8 mouse cellular contexts compared by ENCODE assay signal in genomic region chr11:97745331-97745721, GRCm38 (mm10). TPM values are rescaled to one million over a fixed set of nuclear protein-coding genes. Genes with fewer than 3 reads are reported as not detected.
A peak's percentile ranks its signal among the peaks of the same experiment; 100 is the strongest.
DNase-seq lines count a peak whose midpoint lies in the region; ATAC-seq and TF ChIP-seq lines count a peak whose summit lies in the region.

No protein-coding gene starts in this region.

- H3K9me3 ChIP-seq in heart, embryonic 10.5 days: no peaks in the 10 kb centered on the region
- no peaks in the 10 kb centered on the region for H3K9me3 ChIP-seq in liver, embryonic 12.5 days (replicated peaks)
- no peaks in the 10 kb centered on the region for H3K9me3 ChIP-seq in stomach, postnatal 0 days (ENCODE audit: control insufficient read depth, low read length)

- no peak for TF ChIP-seq EP300 in stomach, postnatal 0 days (optimal IDR thresholded peaks at IDR 0.05)

- no peak for DNase-seq in heart, embryonic 10.5 days (ENCODE audit: low spot score)
- DNase-seq in heart, adult 11 months: no peak
- no peak for DNase-seq in thymus, adult 2 months
- DNase-seq in thymus, postnatal 4 days: no peak
- DNase-seq in stomach, postnatal 0 days (ENCODE audit: low spot score): no peak
- DNase-seq in left cerebral cortex, adult 8-10 months (ENCODE audit: low spot score in 2 of 2): no peak
- DNase-seq in frontal cortex, postnatal 25 days (ENCODE audit: low spot score in 2 of 2): no peak

- peak overlapping the region; percentile 91 for H3K4me3 ChIP-seq in heart, embryonic 10.5 days
- peak overlapping the region; percentile 98 for H3K4me3 ChIP-seq in thymus, adult 2 months (ENCODE audit: control insufficient read depth, insufficient read depth, low read length)
- peak overlapping the region; percentile 85 for H3K4me3 ChIP-seq in liver, embryonic 12.5 days
- H3K4me3 ChIP-seq in stomach, postnatal 0 days (ENCODE audit: low read depth, low read length): peak overlapping the region; percentile 72; the same call in 1 of the 2 replicates

- peak overlapping the region; percentile 93 for H3K4me2 ChIP-seq in liver, embryonic 12.5 days
- H3K4me2 ChIP-seq in stomach, postnatal 0 days (replicated peaks; ENCODE audit: low read depth): peak overlapping the region; percentile 55

- peak overlapping the region; percentile 76; the same call in 1 of the 2 replicates for H3K9ac ChIP-seq in liver, embryonic 12.5 days
- no peak overlapping the region for H3K9ac ChIP-seq in stomach, postnatal 0 days (ENCODE audit: low read length)

- peak overlapping the region; percentile 99; the same call in 1 of the 2 replicates for H3K27ac ChIP-seq in heart, embryonic 10.5 days
- no peak overlapping the region for H3K27ac ChIP-seq in thymus, adult 2 months (ENCODE audit: control insufficient read depth, insufficient read depth, low read length)
- H3K27ac ChIP-seq in liver, embryonic 12.5 days: peak overlapping the region; percentile 83
- no peak overlapping the region for H3K27ac ChIP-seq in stomach, postnatal 0 days (replicated peaks)

- peaks cover 40% of the 10 kb centered on the region for H3K36me3 ChIP-seq in heart, embryonic 10.5 days
- H3K36me3 ChIP-seq in thymus, adult 2 months (ENCODE audit: control insufficient read depth, insufficient read depth, low read length): peaks cover 17% of the 10 kb centered on the region
- H3K36me3 ChIP-seq in liver, embryonic 12.5 days: peaks cover 42% of the 10 kb centered on the region
- 0 out of 2 replicates have a peak, but pooled peaks cover 7% of the 10 kb centered on the region for H3K36me3 ChIP-seq in stomach, postnatal 0 days (ENCODE audit: control insufficient read depth, insufficient read depth, low read length)

- no peaks in the 10 kb centered on the region for H3K27me3 ChIP-seq in heart, embryonic 10.5 days (ENCODE audit: insufficient read depth, poor library complexity, severe bottlenecking)
- no peaks in the 10 kb centered on the region for H3K27me3 ChIP-seq in thymus, adult 2 months (ENCODE audit: control insufficient read depth, insufficient read depth, low read length)
- no peaks in the 10 kb centered on the region for H3K27me3 ChIP-seq in liver, embryonic 12.5 days (replicated peaks)
- no peaks in the 10 kb centered on the region for H3K27me3 ChIP-seq in stomach, postnatal 0 days (ENCODE audit: control insufficient read depth, insufficient read depth, low read length)

- peaks cover 24% of the 10 kb centered on the region for H3K4me1 ChIP-seq in heart, embryonic 10.5 days
- peaks cover 15% of the 10 kb centered on the region for H3K4me1 ChIP-seq in thymus, adult 2 months (replicated peaks; ENCODE audit: control insufficient read depth, insufficient read depth, low read length)
- peaks cover 57% of the 10 kb centered on the region for H3K4me1 ChIP-seq in liver, embryonic 12.5 days
- H3K4me1 ChIP-seq in stomach, postnatal 0 days (replicated peaks; ENCODE audit: control insufficient read depth, insufficient read depth): peaks cover 6% of the 10 kb centered on the region

- TF ChIP-seq CTCF in thymus, adult 2 months (IDR thresholded peaks at IDR 0.05; ENCODE audit: borderline replicate concordance, control insufficient read depth, extremely low read depth, insufficient read depth, low read length, poor library complexity): no peak
- TF ChIP-seq CTCF in stomach, postnatal 0 days (IDR thresholded peaks at IDR 0.05; ENCODE audit: low read depth): no peak

- 11% methylated on average over 13 of the region's 13 CpGs for WGBS in heart, embryonic 10.5 days
- 8% methylated on average over 13 of the region's 13 CpGs for WGBS in thymus, adult 2 months
- 9% methylated on average over 13 of the region's 13 CpGs for WGBS in liver, embryonic 12.5 days (ENCODE audit: insufficient replicate concordance)
- 8% methylated on average over 13 of the region's 13 CpGs for WGBS in stomach, postnatal 0 days

- no peak for ATAC-seq in liver, embryonic 12.5 days
- no peak for ATAC-seq in stomach, postnatal 0 days (ENCODE audit: low FRiP score, low TSS enrichment)

- TF ChIP-seq POLR2A in thymus, adult 2 months (IDR thresholded peaks at IDR 0.05; ENCODE audit: control insufficient read depth, extremely low read depth, insufficient read depth, low read length, poor library complexity): no peak

RNA-seq across cellular contexts. Expression of gene Pip4k2b, which starts 0.8 kb away (rescaled TPM):
- 0.96 and 1.3 TPM in 2 replicates for polyA plus RNA-seq in heart, embryonic 10.5 days (2016; fragmentation: Nextera tagmentation; extraction: Ambion mirVana)
- polyA plus RNA-seq in thymus, adult 2 months (2012; rRNA removed): 28.2 and 34.8 TPM in 2 replicates
- 0.92 and 1.1 TPM in 2 replicates for polyA plus RNA-seq in liver, embryonic 12.5 days (2016; fragmentation: Nextera tagmentation; extraction: Ambion mirVana)
- 0.73 and 0.75 TPM in 2 replicates for polyA plus RNA-seq in stomach, postnatal 0 days (2015; fragmentation: Nextera tagmentation; extraction: Ambion mirVana)
- total RNA-seq in left cerebral cortex, adult 8-10 months (2022): 100 to 1,000 TPM; 109 to 123 (median 110) TPM

RNA-seq across cellular contexts. Expression of gene Cwc25, which starts 21.0 kb away (rescaled TPM):
- polyA plus RNA-seq in heart, embryonic 10.5 days (2016; fragmentation: Nextera tagmentation; extraction: Ambion mirVana): 11.6 and 17.0 TPM in 2 replicates
- polyA plus RNA-seq in thymus, adult 2 months (2012; rRNA removed): 14.9 and 16.6 TPM in 2 replicates
- 10.7 and 10.9 TPM in 2 replicates for polyA plus RNA-seq in liver, embryonic 12.5 days (2016; fragmentation: Nextera tagmentation; extraction: Ambion mirVana)
- polyA plus RNA-seq in stomach, postnatal 0 days (2015; fragmentation: Nextera tagmentation; extraction: Ambion mirVana): 9.0 TPM in 2 replicates
- total RNA-seq in left cerebral cortex, adult 8-10 months (2022): 10 to 100 TPM; 17.0 to 20.6 (median 19.1) TPM

RNA-seq across cellular contexts. Expression of gene 1700001P01Rik, which starts 30.4 kb away (rescaled TPM):
- 0.30 TPM in 1 of 2 replicates, not detected in the other for polyA plus RNA-seq in heart, embryonic 10.5 days (2016; fragmentation: Nextera tagmentation; extraction: Ambion mirVana)
- 0.38 and 0.50 TPM in 2 replicates for polyA plus RNA-seq in thymus, adult 2 months (2012; rRNA removed)
- polyA plus RNA-seq in liver, embryonic 12.5 days (2016; fragmentation: Nextera tagmentation; extraction: Ambion mirVana): not detected in 2 replicates
- not detected in 2 replicates for polyA plus RNA-seq in stomach, postnatal 0 days (2015; fragmentation: Nextera tagmentation; extraction: Ambion mirVana)
- 1 to 10 TPM in 1 of 4 experiments, under 1 TPM in 2, not detected in 1; 0.65 to 1.2 (median 0.84) TPM for total RNA-seq in left cerebral cortex, adult 8-10 months (2022)

RNA-seq across cellular contexts. Expression of gene Rpl23, which starts 36.9 kb away (rescaled TPM):
- 387 and 414 TPM in 2 replicates for polyA plus RNA-seq in heart, embryonic 10.5 days (2016; fragmentation: Nextera tagmentation; extraction: Ambion mirVana)
- polyA plus RNA-seq in thymus, adult 2 months (2012; rRNA removed): 140 and 154 TPM in 2 replicates
- 462 and 473 TPM in 2 replicates for polyA plus RNA-seq in liver, embryonic 12.5 days (2016; fragmentation: Nextera tagmentation; extraction: Ambion mirVana)
- 585 and 586 TPM in 2 replicates for polyA plus RNA-seq in stomach, postnatal 0 days (2015; fragmentation: Nextera tagmentation; extraction: Ambion mirVana)
- 100 to 1,000 TPM; 331 to 461 (median 392) TPM for total RNA-seq in left cerebral cortex, adult 8-10 months (2022)

RNA-seq across cellular contexts. Expression of gene Psmb3, which starts 42.1 kb away (rescaled TPM):
- polyA plus RNA-seq in heart, embryonic 10.5 days (2016; fragmentation: Nextera tagmentation; extraction: Ambion mirVana): 517 and 557 TPM in 2 replicates
- 421 and 477 TPM in 2 replicates for polyA plus RNA-seq in thymus, adult 2 months (2012; rRNA removed)
- polyA plus RNA-seq in liver, embryonic 12.5 days (2016; fragmentation: Nextera tagmentation; extraction: Ambion mirVana): 364 and 370 TPM in 2 replicates
- polyA plus RNA-seq in stomach, postnatal 0 days (2015; fragmentation: Nextera tagmentation; extraction: Ambion mirVana): 405 and 438 TPM in 2 replicates
- 100 to 1,000 TPM; 117 to 140 (median 132) TPM for total RNA-seq in left cerebral cortex, adult 8-10 months (2022)

Comparison
In these comparisons a context has a peak if more than half of its experiments do, and no peak if none do; other contexts are left out.
1. H3K27ac ChIP-seq: peak in heart, embryonic 10.5 days (single experiment) and liver, embryonic 12.5 days (single experiment); none in thymus, adult 2 months (single experiment) and stomach, postnatal 0 days (single experiment).
2. RNA of gene Pip4k2b, which starts 0.8 kb away (polyA plus RNA-seq): 28.2 to 34.8 TPM in thymus, adult 2 months; 0.96 to 1.3 TPM in heart, embryonic 10.5 days, 0.92 to 1.1 TPM in liver, embryonic 12.5 days and 0.73 to 0.75 TPM in stomach, postnatal 0 days; every median in the first group is over 10 times any median in the second.
3. Peak in every context shown above with its lines, with median percentiles within 50 percentile points of each other: H3K4me3 ChIP-seq.